Mouse (Mus musculus) CH12.LX (cell line): ENCODE measurements around the gene Akap9. TPM values are rescaled to one million over a fixed set of nuclear protein-coding genes. Genes with fewer than 3 reads are reported as not detected.
"Not testable (repeated sequence)": the region's sequence is repeated elsewhere in the genome, so short reads cannot be mapped to it uniquely, and the experiment has no call there.

ENCODE experiments used
- DNase-seq: peaks from one replicate; pipeline ENCODE4 v3.0.0-alpha.2; 2013; ENCODE audit errors: extremely low read depth
- H3K27ac ChIP-seq: 2 replicates; pipeline ENCODE4 v1.5.1; 2012; ENCODE audit warnings: low read depth, mild to moderate bottlenecking, control low read depth, moderate library complexity; ENCODE audit not compliant: insufficient read depth
- H3K27me3 ChIP-seq: replicated peaks from 2 replicates; pipeline ENCODE3; 2012; ENCODE audit warnings: inconsistent platforms
- H3K36me3 ChIP-seq, 2 experiments: replicated peaks in 1 of 2; 2 replicates each; pipeline versions ENCODE3 to v1.6.1; 2012; ENCODE audit warnings: inconsistent platforms in 1 of 2, low read length in 1 of 2, mild to moderate bottlenecking in 1 of 2, mixed read lengths in 1 of 2, moderate library complexity in 1 of 2; ENCODE audit not compliant: control insufficient read depth in 1 of 2, insufficient read depth in 1 of 2
- H3K4me1 ChIP-seq, 2 experiments: 2 replicates each; pipeline ENCODE4 v1.6.1; 2012; ENCODE audit warnings: inconsistent platforms in 1 of 2, moderate library complexity in 1 of 2; ENCODE audit not compliant: insufficient read depth in 2 of 2, control insufficient read depth in 1 of 2
- H3K4me2 ChIP-seq: 2 replicates; pipeline ENCODE4 v1.6.1; 2012; ENCODE audit warnings: low read depth, mild to moderate bottlenecking, control low read depth; ENCODE audit not compliant: poor library complexity, insufficient read depth, severe bottlenecking
- H3K4me3 ChIP-seq, 3 experiments: fragments of 150-350 bp in 1 of 3; sonication (generic) in 1 of 3; replicated peaks in 1 of 3; 2 replicates each; pipeline versions ENCODE3 to v1.5.1; 2011 to 2012; ENCODE audit warnings: low read depth in 2 of 3, low read length in 2 of 3, mild to moderate bottlenecking in 2 of 3, moderate library complexity in 2 of 3, control low read depth in 1 of 3, improper control_type of control experiment in 1 of 3, inconsistent platforms in 1 of 3, mixed read lengths in 1 of 3; ENCODE audit not compliant: poor library complexity in 1 of 3
- H3K79me2 ChIP-seq: replicated peaks from 2 replicates; pipeline ENCODE4 v1.6.1; 2012; ENCODE audit warnings: mild to moderate bottlenecking, moderate library complexity; ENCODE audit not compliant: control insufficient read depth, poor library complexity, insufficient read depth, severe bottlenecking; ENCODE audit errors: extremely low read depth
- H3K9ac ChIP-seq: 2 replicates; pipeline ENCODE4 v1.6.1; 2012; ENCODE audit warnings: low read depth, mild to moderate bottlenecking, control low read depth, moderate library complexity; ENCODE audit not compliant: insufficient read depth
- H3K9me3 ChIP-seq: replicated peaks from 2 replicates; pipeline ENCODE3; 2012; ENCODE audit warnings: low read length, inconsistent platforms, mixed read lengths
- BHLHE40 ChIP-seq: IDR thresholded peaks from 2 replicates; pipeline ENCODE4 v1.6.1; 2011; ENCODE audit warnings: mild to moderate bottlenecking, low read depth, low read length, improper control_type of control experiment
- CHD2 ChIP-seq: IDR thresholded peaks from 2 replicates; pipeline ENCODE4 v1.6.1; 2011; ENCODE audit warnings: low read length, improper control_type of control experiment
- CTCF ChIP-seq, 2 experiments: IDR thresholded peaks in 1 of 2; conservative IDR thresholded peaks in 1 of 2; 2 replicates each; pipeline ENCODE4 v1.5.1; 2011 to 2012; ENCODE audit warnings: low read depth in 2 of 2, low read length in 2 of 2, improper control_type of control experiment in 1 of 2, inconsistent platforms in 1 of 2, mild to moderate bottlenecking in 1 of 2, moderate library complexity in 1 of 2
- E2F4 ChIP-seq: IDR thresholded peaks from 2 replicates; pipeline ENCODE4 v1.6.1; 2011; ENCODE audit warnings: low read depth, low read length, improper control_type of control experiment; ENCODE audit not compliant: insufficient replicate concordance
- ETS1 ChIP-seq: conservative IDR thresholded peaks from 2 replicates; pipeline ENCODE4 v1.6.1; 2012; ENCODE audit warnings: low read depth, mild to moderate bottlenecking, inconsistent platforms, low read length, improper control_type of control experiment, moderate library complexity
- GABPA ChIP-seq: IDR thresholded peaks from 2 replicates; pipeline ENCODE4 v1.6.1; 2012; ENCODE audit warnings: low read depth, low read length, improper control_type of control experiment, inconsistent platforms; ENCODE audit not compliant: insufficient replicate concordance
- HCFC1 ChIP-seq: IDR thresholded peaks from 2 replicates; pipeline ENCODE4 v1.6.1; 2012; ENCODE audit warnings: low read depth, mild to moderate bottlenecking, inconsistent platforms, low read length, improper control_type of control experiment
- JUN ChIP-seq: IDR thresholded peaks from 2 replicates; pipeline ENCODE4 v1.6.1; 2011; ENCODE audit warnings: low read depth, mild to moderate bottlenecking, low read length, improper control_type of control experiment, moderate library complexity; ENCODE audit not compliant: insufficient read depth
- JUND ChIP-seq: conservative IDR thresholded peaks from 2 replicates; pipeline ENCODE4 v1.6.1; 2011; ENCODE audit warnings: low read depth, low read length, improper control_type of control experiment
- MAFK ChIP-seq: IDR thresholded peaks from 2 replicates; pipeline ENCODE4 v1.6.1; 2011; ENCODE audit warnings: low read length, improper control_type of control experiment; ENCODE audit not compliant: insufficient replicate concordance
- MAX ChIP-seq: IDR thresholded peaks from 2 replicates; pipeline ENCODE4 v1.6.1; 2011; ENCODE audit warnings: low read length, improper control_type of control experiment
- MAZ ChIP-seq: IDR thresholded peaks from 2 replicates; pipeline ENCODE4 v1.6.1; 2012; ENCODE audit warnings: low read depth, mild to moderate bottlenecking, inconsistent platforms, low read length, improper control_type of control experiment, moderate library complexity
- NELFE ChIP-seq: IDR thresholded peaks from 2 replicates; pipeline ENCODE4 v1.6.1; 2011; ENCODE audit warnings: low read depth, low read length, improper control_type of control experiment
- POLR2A ChIP-seq: IDR thresholded peaks from 2 replicates; pipeline ENCODE4 v1.6.1; 2011; ENCODE audit warnings: low read depth, mild to moderate bottlenecking, improper control_type of control experiment, low read length
- RCOR1 ChIP-seq: conservative IDR thresholded peaks from 2 replicates; pipeline ENCODE4 v1.6.1; 2012; ENCODE audit warnings: low read depth, mild to moderate bottlenecking, inconsistent platforms, low read length, improper control_type of control experiment
- SMC3 ChIP-seq: IDR thresholded peaks from 2 replicates; pipeline ENCODE4 v1.6.1; 2011; ENCODE audit warnings: low read depth, low read length, improper control_type of control experiment
- TBP ChIP-seq: conservative IDR thresholded peaks from 2 replicates; pipeline ENCODE4 v1.6.1; 2011; ENCODE audit warnings: low read depth, low read length, improper control_type of control experiment
- TCF12 ChIP-seq: IDR thresholded peaks from 2 replicates; pipeline ENCODE4 v1.6.1; 2014; ENCODE audit warnings: low read depth, mild to moderate bottlenecking, inconsistent platforms, low read length, improper control_type of control experiment
- ZC3H11A ChIP-seq: IDR thresholded peaks from 2 replicates; pipeline ENCODE4 v1.6.1; 2012; ENCODE audit warnings: low read depth, mild to moderate bottlenecking, inconsistent platforms, low read length, improper control_type of control experiment
- dilution Hi-C: fragments of 300-500 bp; cut with MboI; formaldehyde crosslinking; loops from 2 replicates; pipeline ENCODE4 v1.14.3; 2020; ENCODE audit warnings: low sequenced_read_pairs; ENCODE audit not compliant: extremely low pct_unique_long_range_greater_than_20kb, extremely low pct_ligation_motif_present
- in situ Hi-C: fragments of 300-500 bp; cut with MboI; formaldehyde crosslinking; loops from 3 replicates; pipeline ENCODE4 v1.14.3; 2019; ENCODE audit warnings: low sequenced_read_pairs, low pct_ligation_motif_present, low pct_unique_long_range_greater_than_20kb, mixed read lengths
- polyA plus RNA-seq: library from polyadenylated mRNA; unstranded; fragments of >175 nt; gene quantifications from 2 replicates; pipeline ENCODE4 v1.2.1, GENCODE M21; 2012; ENCODE audit warnings: low read depth; ENCODE audit not compliant: insufficient read length
- total RNA-seq, 2 experiments: library from RNA; depleted of rRNA; stranded (reverse); fragments of 300-350 nt in 1 of 2; fragments of >200 nt in 1 of 2; gene quantifications; 2 replicates each; pipeline ENCODE4 v1.2.3; 2012 to 2014

The Akap9 gene
- total and polyA plus RNA-seq, 3 experiments, result 10.3 to 15.6 (median 12.8) TPM

DNA sequence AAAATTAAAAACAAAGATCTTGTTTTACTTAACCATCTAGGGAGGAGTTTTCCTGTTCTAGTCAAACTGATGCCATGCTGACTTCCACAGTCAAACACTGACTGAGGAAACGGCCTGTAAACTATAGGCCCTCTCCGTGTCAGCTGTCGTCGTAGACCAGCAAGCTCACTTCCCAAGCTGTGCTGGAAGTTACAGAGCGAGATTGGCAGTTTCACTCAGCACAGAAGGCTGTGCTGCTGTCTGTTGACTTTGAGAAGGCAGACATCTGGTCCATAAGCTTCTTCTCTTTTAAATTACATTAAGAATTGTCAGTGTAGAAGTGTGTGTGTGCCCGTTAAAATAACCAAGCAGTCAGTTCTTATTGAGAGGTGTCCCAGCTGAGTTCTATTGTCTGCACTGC is 81.7 kb downstream of the Akap9 start:
- Histone ChIP-seq H3K4me1 (no peaks in the 10 kb centered on the region), H3K79me2 (no peaks in the 10 kb centered on the region)
- TF ChIP-seq CHD2 (no peak), RCOR1 (no peak), E2F4 (no peak), MAX (no peak), POLR2A (no peak), ETS1 (no peak), JUND (no peak), ZC3H11A (no peak), MAFK (no peak), NELFE (no peak), HCFC1 (no peak)
- TF ChIP-seq, all 38 proteins: peak for 0
- no peak overlapping the region for H3K27ac ChIP-seq
- H3K4me2 ChIP-seq, result no peak overlapping the region
- dilution Hi-C loops, result no loop called here
- H3K27me3 ChIP-seq, result no peaks in the 10 kb centered on the region
- H3K36me3 ChIP-seq, result peaks cover 13 to 58% of the 10 kb centered on the region in 2 experiments
- H3K4me3 ChIP-seq, result no peak overlapping the region
- H3K9me3 ChIP-seq, result no peaks in the 10 kb centered on the region
- no peak overlapping the region for H3K9ac ChIP-seq
- in situ Hi-C loops, result no loop called here
- DNase-seq, result no peak

DNA sequence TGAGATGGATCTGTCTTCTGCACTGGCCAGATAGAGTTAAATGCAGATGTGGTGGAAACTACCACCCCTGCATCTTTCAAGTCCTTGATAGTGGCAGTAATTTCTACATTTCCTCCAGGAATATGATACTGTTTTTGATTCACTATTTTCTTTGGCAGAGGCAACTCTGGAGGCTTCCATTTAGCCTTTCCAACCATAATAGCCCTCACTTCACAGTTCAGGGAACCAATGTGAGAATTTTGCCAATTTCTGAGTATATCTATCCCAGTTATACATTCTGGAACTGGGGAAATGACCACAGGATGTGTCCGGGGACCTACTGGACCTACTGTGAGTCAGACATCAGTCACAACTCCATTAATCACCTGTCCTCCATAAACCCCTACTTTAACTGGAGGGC is 89.8 kb downstream of the Akap9 start:
- peaks cover 8 to 38% of the 10 kb centered on the region in 2 experiments for H3K36me3 ChIP-seq
- dilution Hi-C loops, H3K4me2 ChIP-seq, H3K79me2 ChIP-seq, H3K9ac ChIP-seq, in situ Hi-C loops, H3K27ac ChIP-seq, DNase-seq, H3K27me3 ChIP-seq, H3K9me3 ChIP-seq, H3K4me1 ChIP-seq, H3K4me3 ChIP-seq: not testable (repeated sequence)

DNA sequence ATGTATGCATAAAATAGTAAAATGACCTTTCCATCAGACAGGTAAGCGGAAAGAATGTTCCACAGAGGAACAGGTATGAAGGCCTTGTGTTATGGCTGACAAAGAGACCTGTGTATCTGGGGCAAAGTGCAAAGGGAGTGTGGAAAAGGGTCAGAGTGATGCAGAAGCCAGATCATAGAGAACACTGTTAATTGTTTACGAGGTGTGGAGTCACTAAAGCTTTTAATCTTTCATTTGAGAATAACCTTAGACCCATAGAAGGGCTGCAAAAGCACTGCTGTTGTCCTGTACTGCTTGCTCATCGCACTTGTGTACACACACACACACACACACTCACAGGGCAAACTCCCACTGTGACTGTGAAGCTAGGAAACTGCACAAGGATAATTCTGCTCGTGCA is 91.5 kb downstream of the Akap9 start:
- Histone ChIP-seq H3K4me1 (no peaks in the 10 kb centered on the region), H3K9me3 (no peaks in the 10 kb centered on the region), H3K36me3 (peaks cover 6 to 25% of the 10 kb centered on the region in 2 experiments), H3K27me3 (no peaks in the 10 kb centered on the region), H3K9ac (no peak overlapping the region), H3K4me3 (no peak overlapping the region), H3K27ac (no peak overlapping the region), H3K4me2 (no peak overlapping the region), H3K79me2 (no peaks in the 10 kb centered on the region)
- dilution Hi-C loops, result no loop called here
- no peak for TF ChIP-seq BHLHE40
- no peak for TF ChIP-seq SMC3
- TF ChIP-seq MAZ, result no peak
- TF ChIP-seq CTCF (conservative IDR thresholded peaks at IDR 0.05 in 1 of 2, IDR thresholded peaks at IDR 0.05 in 1 of 2; ENCODE audit: low read depth in 2 of 2, low read length in 2 of 2), result no peak
- no peak for TF ChIP-seq E2F4
- no peak for TF ChIP-seq JUN
- no peak for TF ChIP-seq GABPA
- no peak for TF ChIP-seq TBP
- TF ChIP-seq TCF12, result no peak
- DNase-seq, result no peak
- in situ Hi-C loops, result no loop called here
